Mouse (Mus musculus): ENCODE results near the gene Dpp4.

Gene Dpp4

DNA sequence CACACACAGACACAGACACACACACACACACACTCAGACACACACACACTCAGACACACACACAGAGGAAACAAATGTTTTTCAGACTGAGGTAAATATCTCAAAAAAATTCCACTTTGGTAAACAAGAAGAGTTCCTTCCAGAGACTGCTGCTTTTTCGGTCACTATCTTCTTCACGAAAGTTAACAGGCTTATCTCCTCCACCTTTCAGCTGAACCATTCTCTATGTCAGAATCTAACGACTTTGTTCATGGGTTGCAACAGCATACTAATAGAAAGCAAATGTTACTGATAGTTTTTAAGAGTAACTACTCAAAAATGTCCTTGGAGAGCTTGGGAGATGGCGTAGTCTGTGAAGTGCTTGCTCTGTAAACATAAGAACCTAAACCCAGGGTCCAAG is 124.5 kb downstream of the Dpp4 start:
- DNase-seq (ENCODE audit: low spot score), result no peak

DNA sequence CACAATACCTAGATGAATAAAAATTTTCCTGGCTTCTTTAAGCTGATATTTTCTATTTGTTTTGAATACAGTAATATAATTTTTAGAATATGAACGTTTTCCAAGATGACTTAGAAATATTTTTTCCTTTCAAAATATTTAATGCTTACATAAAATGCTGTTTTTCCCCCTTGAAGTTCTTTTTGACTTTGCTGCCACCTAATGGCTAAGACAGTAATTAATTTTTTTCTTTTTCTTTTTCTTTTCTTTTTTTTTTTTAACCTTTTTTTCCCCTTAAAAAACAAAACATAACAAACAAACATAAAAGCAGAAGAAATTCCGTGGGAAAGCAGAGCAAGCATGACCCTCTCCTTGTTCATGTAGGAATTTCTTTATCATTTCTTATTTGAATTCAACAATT is 126.2 kb downstream of the Dpp4 start:
- DNase-seq (ENCODE audit: low spot score), result no peak

DNA sequence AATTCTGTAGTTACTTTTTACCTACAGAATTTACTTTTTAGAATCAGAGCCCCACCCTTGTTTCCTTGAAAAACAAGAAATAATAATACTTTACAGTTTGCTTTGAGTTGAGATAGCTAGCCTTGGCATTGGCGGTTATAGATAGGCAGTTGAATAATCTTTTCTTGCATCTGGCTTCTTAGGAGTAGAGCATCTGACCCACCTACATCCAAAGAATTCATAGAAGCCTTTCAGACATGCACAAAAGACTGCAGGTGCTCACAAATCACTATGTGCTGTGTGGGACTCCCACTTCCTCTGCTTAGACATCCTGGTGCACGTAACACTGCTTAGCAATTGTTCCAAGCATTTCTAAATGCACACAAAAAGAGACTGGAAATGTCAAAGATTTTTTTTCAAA is 127.0 kb downstream of the Dpp4 start:
- DNase-seq (ENCODE audit: low spot score), result no peak
